Mouse (Mus musculus): ENCODE data around the gene Zdhhc21. TPM values are rescaled to one million over a fixed set of nuclear protein-coding genes. Genes with fewer than 3 reads are reported as not detected.

Gene Zdhhc21
- polyA plus RNA-seq, 1 experiment from 2014 or later: 9.9 TPM

DNA sequence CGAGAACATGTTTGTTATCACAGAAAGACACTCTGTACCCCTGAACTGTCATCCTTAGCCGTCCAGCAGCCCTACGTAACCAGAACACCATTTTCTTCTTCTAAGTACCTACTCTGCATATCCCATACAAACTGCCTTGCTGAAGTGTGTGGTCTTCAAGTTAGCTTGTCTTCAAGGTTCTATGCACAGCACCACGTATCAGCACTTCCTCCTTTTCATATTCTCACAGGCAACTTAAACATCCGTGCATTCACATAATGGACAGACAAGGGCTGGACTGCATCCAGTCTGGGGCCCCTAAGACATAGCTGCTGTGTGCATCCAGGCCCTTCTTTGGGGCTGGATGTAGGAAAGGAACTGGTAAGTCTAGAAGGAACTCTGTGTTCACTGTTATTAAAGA lies 41.9 kb downstream of the Zdhhc21 start:
- H3K4me3 ChIP-seq (ENCODE audit: low read depth, low read length): no peak overlapping the region
- H3K9ac ChIP-seq (ENCODE audit: low read depth, low read length): no peak overlapping the region
- no peaks in the 10 kb centered on the region for H3K36me3 ChIP-seq (ENCODE audit: control insufficient read depth, insufficient read depth, low read length)
- ATAC-seq (replicated peaks; ENCODE audit: insufficient number of reproducible peaks, low FRiP score, low TSS enrichment): no peak
- H3K27ac ChIP-seq (ENCODE audit: low read depth, low read length): no peak overlapping the region
- no peaks in the 10 kb centered on the region for H3K9me3 ChIP-seq (replicated peaks; ENCODE audit: control insufficient read depth, low read length)
- H3K4me1 ChIP-seq (ENCODE audit: control insufficient read depth, insufficient read depth, low read length): peaks cover 6% of the 10 kb centered on the region; the same call in 1 of the 2 replicates
- 82% methylated on average over 5 of the region's 5 CpGs for WGBS (ENCODE audit: insufficient replicate concordance)
- no peaks in the 10 kb centered on the region for H3K27me3 ChIP-seq (ENCODE audit: control insufficient read depth, insufficient read depth, low read length)
- H3K4me2 ChIP-seq: no peak overlapping the region

- ATAC-seq (replicated peaks; ENCODE audit: insufficient number of reproducible peaks, low FRiP score, low TSS enrichment): no peak
- H3K36me3 ChIP-seq (ENCODE audit: control insufficient read depth, insufficient read depth, low read length): no peaks in the 10 kb centered on the region
- no peaks in the 10 kb centered on the region for H3K9me3 ChIP-seq (replicated peaks; ENCODE audit: control insufficient read depth, low read length)
- no peak overlapping the region for H3K4me2 ChIP-seq
- H3K27ac ChIP-seq (ENCODE audit: low read depth, low read length): no peak overlapping the region
- 78% methylated on average over 8 of the region's 8 CpGs for WGBS (ENCODE audit: insufficient replicate concordance)
- H3K4me1 ChIP-seq (ENCODE audit: control insufficient read depth, insufficient read depth, low read length): peaks cover 6% of the 10 kb centered on the region; the same call in 1 of the 2 replicates
- no peaks in the 10 kb centered on the region for H3K27me3 ChIP-seq (ENCODE audit: control insufficient read depth, insufficient read depth, low read length)
- H3K9ac ChIP-seq (ENCODE audit: low read depth, low read length): no peak overlapping the region
- no peak overlapping the region for H3K4me3 ChIP-seq (ENCODE audit: low read depth, low read length)
These were observed 43.4 kb downstream of the Zdhhc21 start for GRCm38 (mm10) chr4:82816351-82816750.

DNA sequence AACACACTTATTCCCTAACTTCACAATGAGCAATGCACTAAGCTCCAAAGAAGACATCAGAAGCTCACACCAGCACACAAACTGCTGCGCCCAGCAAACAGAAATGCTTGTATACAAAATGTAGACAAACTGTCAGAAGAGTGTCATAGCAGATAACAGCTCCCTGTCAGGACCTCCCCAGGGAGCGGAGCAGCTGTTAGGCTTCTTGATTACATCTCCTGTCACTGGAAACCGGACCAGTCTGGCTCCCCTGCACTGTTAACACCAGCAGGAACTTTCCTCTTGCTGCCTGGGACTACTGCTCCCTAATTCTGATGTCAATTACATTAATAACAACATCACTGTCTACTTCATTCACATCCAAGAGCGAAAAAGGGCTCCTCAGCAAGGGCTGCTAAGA lies 44.5 kb downstream of the Zdhhc21 start:
- Histone ChIP-seq H3K9ac (ENCODE audit: low read depth, low read length) (no peak overlapping the region), H3K27me3 (ENCODE audit: control insufficient read depth, insufficient read depth, low read length) (no peaks in the 10 kb centered on the region), H3K9me3 (replicated peaks; ENCODE audit: control insufficient read depth, low read length) (no peaks in the 10 kb centered on the region), H3K4me3 (ENCODE audit: low read depth, low read length) (no peak overlapping the region), H3K4me1 (ENCODE audit: control insufficient read depth, insufficient read depth, low read length) (peaks cover 6% of the 10 kb centered on the region; the same call in 1 of the 2 replicates), H3K27ac (ENCODE audit: low read depth, low read length) (no peak overlapping the region), H3K36me3 (ENCODE audit: control insufficient read depth, insufficient read depth, low read length) (no peaks in the 10 kb centered on the region), H3K4me2 (no peak overlapping the region)
- ATAC-seq (replicated peaks; ENCODE audit: insufficient number of reproducible peaks, low FRiP score, low TSS enrichment): no peak
- 21% methylated on average over 4 of the region's 4 CpGs for WGBS (ENCODE audit: insufficient replicate concordance)

DNA sequence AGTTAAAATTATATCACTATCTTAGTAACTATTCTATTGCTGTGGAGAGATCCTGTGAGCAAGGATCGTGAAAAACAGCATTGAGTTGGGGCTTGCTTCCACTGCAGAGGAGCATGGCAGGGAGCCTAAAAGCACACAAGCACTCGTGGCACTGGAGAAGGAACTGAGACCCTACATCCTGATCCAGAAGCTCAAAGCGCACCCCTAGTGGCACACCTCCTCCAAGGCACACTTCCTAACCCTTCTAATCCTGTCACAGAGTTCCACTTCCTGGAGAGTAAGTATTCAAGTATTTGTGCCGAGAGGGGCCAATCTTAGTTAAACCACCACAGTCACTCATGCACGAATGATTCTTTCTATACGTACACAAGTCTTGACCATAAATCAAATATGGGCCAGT lies 46.4 kb downstream of the Zdhhc21 start:
- Histone ChIP-seq H3K4me3 (ENCODE audit: low read depth, low read length) (no peak overlapping the region), H3K4me2 (no peak overlapping the region), H3K9ac (ENCODE audit: low read depth, low read length) (no peak overlapping the region), H3K9me3 (replicated peaks; ENCODE audit: control insufficient read depth, low read length) (no peaks in the 10 kb centered on the region), H3K36me3 (ENCODE audit: control insufficient read depth, insufficient read depth, low read length) (no peaks in the 10 kb centered on the region), H3K27ac (ENCODE audit: low read depth, low read length) (no peak overlapping the region), H3K4me1 (ENCODE audit: control insufficient read depth, insufficient read depth, low read length) (peaks cover 6% of the 10 kb centered on the region; the same call in 1 of the 2 replicates), H3K27me3 (ENCODE audit: control insufficient read depth, insufficient read depth, low read length) (no peaks in the 10 kb centered on the region)
- no peak for ATAC-seq (replicated peaks; ENCODE audit: insufficient number of reproducible peaks, low FRiP score, low TSS enrichment)
- 76% methylated on average over 6 of the region's 6 CpGs for WGBS (ENCODE audit: insufficient replicate concordance)

DNA sequence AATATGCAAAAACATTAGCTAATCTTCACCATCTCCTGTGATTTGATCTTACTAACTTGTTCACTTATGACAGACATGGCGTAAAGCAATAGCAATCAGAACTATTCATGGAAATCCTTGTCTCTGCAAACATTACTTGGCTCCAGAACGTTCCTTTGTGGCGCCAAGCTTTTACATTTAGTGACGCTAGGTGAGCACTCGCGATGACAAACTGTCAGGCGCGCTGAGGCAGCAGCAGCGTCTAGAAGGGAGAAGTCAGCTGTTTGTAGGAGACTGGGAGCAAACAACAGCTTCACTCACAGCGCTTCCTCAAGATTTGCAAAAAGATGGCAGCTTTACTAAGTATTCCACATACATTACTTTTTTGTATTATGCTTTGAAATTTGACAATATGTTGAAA lies 51.9 kb downstream of the Zdhhc21 start:
- Histone ChIP-seq H3K36me3 (ENCODE audit: control insufficient read depth, insufficient read depth, low read length) (no peaks in the 10 kb centered on the region), H3K27ac (ENCODE audit: low read depth, low read length) (no peak overlapping the region), H3K4me1 (ENCODE audit: control insufficient read depth, insufficient read depth, low read length) (no peaks in the 10 kb centered on the region), H3K4me3 (ENCODE audit: low read depth, low read length) (no peak overlapping the region), H3K4me2 (no peak overlapping the region), H3K9me3 (replicated peaks; ENCODE audit: control insufficient read depth, low read length) (no peaks in the 10 kb centered on the region), H3K27me3 (ENCODE audit: control insufficient read depth, insufficient read depth, low read length) (no peaks in the 10 kb centered on the region), H3K9ac (ENCODE audit: low read depth, low read length) (no peak overlapping the region)
- no peak for ATAC-seq (replicated peaks; ENCODE audit: insufficient number of reproducible peaks, low FRiP score, low TSS enrichment)
- 77% methylated on average over 10 of the region's 10 CpGs for WGBS (ENCODE audit: insufficient replicate concordance)

GRCm38 (mm10) chr4:82806176-82806757 lies 53.5 kb downstream of the Zdhhc21 start:
- H3K4me3 ChIP-seq (ENCODE audit: low read depth, low read length): no peak overlapping the region
- H3K9ac ChIP-seq (ENCODE audit: low read depth, low read length): no peak overlapping the region
- H3K9me3 ChIP-seq (replicated peaks; ENCODE audit: control insufficient read depth, low read length): no peaks in the 10 kb centered on the region
- 81% methylated on average over 10 of the region's 10 CpGs for WGBS (ENCODE audit: insufficient replicate concordance)
- ATAC-seq (replicated peaks; ENCODE audit: insufficient number of reproducible peaks, low FRiP score, low TSS enrichment): no peak
- H3K27me3 ChIP-seq (ENCODE audit: control insufficient read depth, insufficient read depth, low read length): no peaks in the 10 kb centered on the region
- no peak overlapping the region for H3K27ac ChIP-seq (ENCODE audit: low read depth, low read length)
- no peaks in the 10 kb centered on the region for H3K36me3 ChIP-seq (ENCODE audit: control insufficient read depth, insufficient read depth, low read length)
- no peak overlapping the region for H3K4me2 ChIP-seq
- H3K4me1 ChIP-seq (ENCODE audit: control insufficient read depth, insufficient read depth, low read length): no peaks in the 10 kb centered on the region

GRCm38 (mm10) chr4:82804019-82804418 lies 55.7 kb downstream of the Zdhhc21 start:
- H3K27me3 ChIP-seq (ENCODE audit: control insufficient read depth, insufficient read depth, low read length): no peaks in the 10 kb centered on the region
- no peak overlapping the region for H3K27ac ChIP-seq (ENCODE audit: low read depth, low read length)
- H3K9ac ChIP-seq (ENCODE audit: low read depth, low read length): no peak overlapping the region
- no peaks in the 10 kb centered on the region for H3K4me1 ChIP-seq (ENCODE audit: control insufficient read depth, insufficient read depth, low read length)
- no peaks in the 10 kb centered on the region for H3K36me3 ChIP-seq (ENCODE audit: control insufficient read depth, insufficient read depth, low read length)
- H3K9me3 ChIP-seq (replicated peaks; ENCODE audit: control insufficient read depth, low read length): no peaks in the 10 kb centered on the region
- WGBS (ENCODE audit: insufficient replicate concordance): 35% methylated on average over 2 of the region's 2 CpGs
- no peak for ATAC-seq (replicated peaks; ENCODE audit: insufficient number of reproducible peaks, low FRiP score, low TSS enrichment)
- no peak overlapping the region for H3K4me2 ChIP-seq
- H3K4me3 ChIP-seq (ENCODE audit: low read depth, low read length): no peak overlapping the region

DNA sequence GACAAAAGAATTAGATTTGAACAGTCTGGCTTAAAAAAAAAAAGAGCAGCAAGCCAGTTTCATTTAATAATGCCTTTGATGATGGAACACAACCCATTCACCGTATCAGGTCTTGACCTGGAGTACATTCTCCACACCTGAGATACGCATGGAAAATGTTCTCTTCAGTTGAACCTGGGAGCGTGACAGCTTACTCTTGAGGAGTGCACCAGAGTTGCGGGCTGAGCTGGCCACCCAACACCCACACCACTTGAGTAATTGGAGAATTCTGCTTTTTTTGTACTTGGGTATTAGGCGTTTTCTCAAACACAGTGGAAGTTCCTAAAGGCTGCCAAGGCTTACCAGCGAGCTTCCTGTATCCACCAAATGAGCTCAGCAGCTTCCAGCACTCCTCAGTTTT lies 66.2 kb downstream of the Zdhhc21 start:
- no peak overlapping the region for H3K9ac ChIP-seq (ENCODE audit: low read depth, low read length)
- 0 out of 2 replicates have a peak, but pooled peaks cover 2% of the 10 kb centered on the region for H3K36me3 ChIP-seq (ENCODE audit: control insufficient read depth, insufficient read depth, low read length)
- H3K4me1 ChIP-seq (ENCODE audit: control insufficient read depth, insufficient read depth, low read length): no peaks in the 10 kb centered on the region
- ATAC-seq (replicated peaks; ENCODE audit: insufficient number of reproducible peaks, low FRiP score, low TSS enrichment): no peak
- H3K4me3 ChIP-seq (ENCODE audit: low read depth, low read length): no peak overlapping the region
- WGBS (ENCODE audit: insufficient replicate concordance): 89% methylated on average over 6 of the region's 6 CpGs
- no peaks in the 10 kb centered on the region for H3K27me3 ChIP-seq (ENCODE audit: control insufficient read depth, insufficient read depth, low read length)
- H3K27ac ChIP-seq (ENCODE audit: low read depth, low read length): no peak overlapping the region
- no peak overlapping the region for H3K4me2 ChIP-seq
- no peaks in the 10 kb centered on the region for H3K9me3 ChIP-seq (replicated peaks; ENCODE audit: control insufficient read depth, low read length)

- Histone ChIP-seq H3K4me2 (no peak overlapping the region), H3K9me3 (replicated peaks; ENCODE audit: control insufficient read depth, low read length) (no peaks in the 10 kb centered on the region), H3K27ac (ENCODE audit: low read depth, low read length) (no peak overlapping the region), H3K4me3 (ENCODE audit: low read depth, low read length) (no peak overlapping the region), H3K36me3 (ENCODE audit: control insufficient read depth, insufficient read depth, low read length) (0 out of 2 replicates have a peak, but pooled peaks cover under 1% of the 10 kb centered on the region), H3K4me1 (ENCODE audit: control insufficient read depth, insufficient read depth, low read length) (no peaks in the 10 kb centered on the region), H3K27me3 (ENCODE audit: control insufficient read depth, insufficient read depth, low read length) (no peaks in the 10 kb centered on the region), H3K9ac (ENCODE audit: low read depth, low read length) (no peak overlapping the region)
- WGBS (ENCODE audit: insufficient replicate concordance): 67% methylated on average over 5 of the region's 5 CpGs
- no peak for ATAC-seq (replicated peaks; ENCODE audit: insufficient number of reproducible peaks, low FRiP score, low TSS enrichment)
These were observed 66.7 kb downstream of the Zdhhc21 start for GRCm38 (mm10) chr4:82792906-82793580.
